In genomic region chr5:140609511-140610272, GRCm38 (mm10) we compare ENCODE assay signal across 10 mouse cellular contexts. TPM values are rescaled to one million over a fixed set of nuclear protein-coding genes. Genes with fewer than 3 reads are reported as not detected.
DNase-seq lines count a peak whose midpoint lies in the region; ATAC-seq and TF ChIP-seq lines count a peak whose summit lies in the region.
"Had no signal": no experiment of that assay in that cellular context is flagged by ENCODE, and none has a peak within 500 bp of the region (broad histone marks: within the 10 kb centered on the region; RNA-seq: fewer than 3 reads in every experiment).

No protein-coding gene starts in this region.

- H3ac ChIP-seq in C2C12 (ENCODE audit: control insufficient read depth, insufficient read length, low read depth) (peak overlapping the region; percentile 56), myocyte (ENCODE audit: control insufficient read depth, insufficient read length) (no peak overlapping the region)

- ATAC-seq in embryonic facial prominence, embryonic 14.5 days (ENCODE audit: low read depth): no peak
- ATAC-seq in hindbrain, embryonic 14.5 days (ENCODE audit: low FRiP score): 0 out of 2 replicates have a peak, but pooled peaks have one; percentile 15
- no peak for ATAC-seq in liver, embryonic 11.5 days (replicated peaks; ENCODE audit: low FRiP score)
- no peak for ATAC-seq in monocyte, adult 5-6 weeks (replicated peaks; ENCODE audit: insufficient number of reproducible peaks, low FRiP score, low TSS enrichment, poor library complexity, severe bottlenecking)

- H3K79me3 ChIP-seq in C2C12 (ENCODE audit: low read depth): peaks cover 31% of the 10 kb centered on the region

- no peak for TF ChIP-seq CTCF in C2C12 (IDR thresholded peaks at IDR 0.05; ENCODE audit: control insufficient read depth, insufficient read depth, insufficient read length)

- no peaks in the 10 kb centered on the region for H3K9me3 ChIP-seq in embryonic facial prominence, embryonic 14.5 days (ENCODE audit: control insufficient read depth, low read length)
- no peaks in the 10 kb centered on the region for H3K9me3 ChIP-seq in hindbrain, embryonic 14.5 days (ENCODE audit: control insufficient read depth, low read length)
- H3K9me3 ChIP-seq in liver, embryonic 11.5 days (ENCODE audit: control insufficient read depth, low read length): no peaks in the 10 kb centered on the region

- 7% methylated on average over 11 of the region's 13 CpGs for whole genome bisulfite sequencing in embryonic facial prominence, embryonic 14.5 days
- WGBS in hindbrain, embryonic 14.5 days: 9% methylated on average over 13 of the region's 13 CpGs
- WGBS in liver, embryonic 11.5 days: 27% methylated on average over 13 of the region's 13 CpGs

- no peaks in the 10 kb centered on the region for H3K27me3 ChIP-seq in C2C12 (ENCODE audit: control insufficient read depth, insufficient read depth, insufficient read length)
- peaks cover 42% of the 10 kb centered on the region for H3K27me3 ChIP-seq in embryonic facial prominence, embryonic 14.5 days (replicated peaks; ENCODE audit: control insufficient read depth, insufficient read depth, low read length)
- peaks cover 32% of the 10 kb centered on the region for H3K27me3 ChIP-seq in hindbrain, embryonic 14.5 days (ENCODE audit: control insufficient read depth, insufficient read depth, low read length)
- peaks cover 78% of the 10 kb centered on the region for H3K27me3 ChIP-seq in liver, embryonic 11.5 days (replicated peaks; ENCODE audit: control insufficient read depth, insufficient read depth, low read length)
- no peaks in the 10 kb centered on the region for H3K27me3 ChIP-seq in myocyte (ENCODE audit: control insufficient read depth, insufficient read depth, insufficient read length)

- peak overlapping the region; percentile 79 for H3K4me2 ChIP-seq in embryonic facial prominence, embryonic 14.5 days (ENCODE audit: low read depth, low read length)
- peak overlapping the region; percentile 87 for H3K4me2 ChIP-seq in hindbrain, embryonic 14.5 days (replicated peaks)
- H3K4me2 ChIP-seq in liver, embryonic 11.5 days: peak overlapping the region; percentile 92
- peak overlapping the region; percentile 95 for H3K4me2 ChIP-seq in myocyte (ENCODE audit: low read depth)

- H3K4me3 ChIP-seq in C2C12 (ENCODE audit: insufficient read depth, poor library complexity, severe bottlenecking) (peak overlapping the region; percentile 59), myocyte (peak overlapping the region; percentile 43)
- H3K4me3 ChIP-seq in embryonic facial prominence, embryonic 14.5 days (ENCODE audit: low read depth, low read length): peak overlapping the region; percentile 64
- H3K4me3 ChIP-seq in hindbrain, embryonic 14.5 days (replicated peaks; ENCODE audit: low read length): peak overlapping the region; percentile 55
- peak overlapping the region; percentile 74 for H3K4me3 ChIP-seq in liver, embryonic 11.5 days (ENCODE audit: low read depth, low read length)

- H3K79me2 ChIP-seq in C2C12 (ENCODE audit: control insufficient read depth, insufficient read depth): peaks cover 62% of the 10 kb centered on the region
- H3K79me2 ChIP-seq in myocyte (ENCODE audit: control insufficient read depth, insufficient read depth): peaks cover 8% of the 10 kb centered on the region

- peak overlapping the region; percentile 88 for H3K27ac ChIP-seq in embryonic facial prominence, embryonic 14.5 days (replicated peaks; ENCODE audit: low read depth, low read length)
- peak overlapping the region; percentile 88 for H3K27ac ChIP-seq in hindbrain, embryonic 14.5 days
- 0 out of 2 replicates have a peak overlapping the region, but pooled peaks have one; percentile 1 for H3K27ac ChIP-seq in liver, embryonic 11.5 days (ENCODE audit: low read depth, low read length)

- H3K4me1 ChIP-seq in embryonic facial prominence, embryonic 14.5 days (ENCODE audit: control insufficient read depth, insufficient read depth, low read length): peaks cover 47% of the 10 kb centered on the region
- peaks cover 46% of the 10 kb centered on the region for H3K4me1 ChIP-seq in hindbrain, embryonic 14.5 days (replicated peaks; ENCODE audit: control insufficient read depth, insufficient read depth, low read length)
- peaks cover 54% of the 10 kb centered on the region for H3K4me1 ChIP-seq in liver, embryonic 11.5 days (replicated peaks; ENCODE audit: control insufficient read depth, insufficient read depth, low read length)

- H3K36me3 ChIP-seq in C2C12 (ENCODE audit: control insufficient read depth, insufficient read depth): peaks cover 22% of the 10 kb centered on the region
- H3K36me3 ChIP-seq in embryonic facial prominence, embryonic 14.5 days (ENCODE audit: control insufficient read depth, insufficient read depth, low read length): peaks cover 21% of the 10 kb centered on the region
- H3K36me3 ChIP-seq in hindbrain, embryonic 14.5 days (replicated peaks; ENCODE audit: control insufficient read depth, insufficient read depth): peaks cover 24% of the 10 kb centered on the region
- peaks cover 4% of the 10 kb centered on the region; the same call in 1 of the 2 replicates for H3K36me3 ChIP-seq in liver, embryonic 11.5 days (ENCODE audit: control insufficient read depth, insufficient read depth, low read length)
- no peaks in the 10 kb centered on the region for H3K36me3 ChIP-seq in myocyte (ENCODE audit: control insufficient read depth, insufficient read depth)

- peak; percentile 15 for TF ChIP-seq POLR2A in myocyte (IDR thresholded peaks at IDR 0.05; ENCODE audit: insufficient read length, low read depth)

- peak; percentile 52 for DNase-seq in adrenal gland, postnatal 10 days
- DNase-seq in adrenal gland, postnatal 4 days (ENCODE audit: low spot score in 2 of 2): no peak
- DNase-seq in embryonic facial prominence, embryonic 14.5 days (ENCODE audit: low spot score): peak; percentile 59
- no peak for DNase-seq in hindbrain, embryonic 14.5 days (ENCODE audit: low spot score)
- DNase-seq in liver, embryonic 11.5 days (ENCODE audit: low spot score): no peak

- peak overlapping the region; percentile 73 for H3K9ac ChIP-seq in embryonic facial prominence, embryonic 14.5 days (ENCODE audit: low read depth, low read length)
- H3K9ac ChIP-seq in hindbrain, embryonic 14.5 days: peak overlapping the region; percentile 64
- peak overlapping the region; percentile 80 for H3K9ac ChIP-seq in liver, embryonic 11.5 days (ENCODE audit: low read depth, low read length)

TF ChIP-seq in C2C12, 6 proteins besides CTCF, POLR2A, EP300 and RAD21:
- TF ChIP-seq MYOD1 (IDR thresholded peaks at IDR 0.05; ENCODE audit: control insufficient read depth, insufficient read length, low read depth) (no peak), USF1 (IDR thresholded peaks at IDR 0.05; ENCODE audit: low read depth) (no peak), MYOG (IDR thresholded peaks at IDR 0.05; ENCODE audit: control insufficient read depth, extremely low read depth, insufficient read length) (no peak), MAX (IDR thresholded peaks at IDR 0.05) (no peak), FOSL1 (IDR thresholded peaks at IDR 0.05; ENCODE audit: insufficient read depth, low read length, poor library complexity, severe bottlenecking) (no peak), CEBPB (IDR thresholded peaks at IDR 0.05; ENCODE audit: low read depth) (no peak)

TF ChIP-seq in myocyte, 11 proteins besides CTCF, POLR2A, EP300 and RAD21:
- TF ChIP-seq SRF (IDR thresholded peaks at IDR 0.05; ENCODE audit: control insufficient read depth, insufficient read length, low read depth) (no peak), MYOG (IDR thresholded peaks at IDR 0.05; ENCODE audit: control insufficient read depth in 1 of 3, insufficient read depth in 1 of 3, insufficient read length in 2 of 3, low read depth in 2 of 3) (peak in 1 of 3 experiments; percentile 14)

RNA-seq across cellular contexts. Expression of gene Lfng, which starts 2.6 kb away (rescaled TPM):
- total RNA-seq in adrenal gland, postnatal 10 days (2021): 10 to 100 TPM; 18.2 to 24.6 TPM
- 10 to 100 TPM; 23.5 to 24.4 TPM for total RNA-seq in adrenal gland, postnatal 4 days (2021)
- polyA plus RNA-seq in C2C12 (2012; fragmentation: generic; extraction: Trizol): 18.7 TPM
- 24.6 and 27.9 TPM in 2 replicates for polyA plus RNA-seq in embryonic facial prominence, embryonic 14.5 days (2014; fragmentation: Nextera tagmentation; extraction: Ambion mirVana)
- polyA plus RNA-seq in hindbrain, embryonic 14.5 days (2014; fragmentation: Nextera tagmentation; extraction: Ambion mirVana): 25.7 and 30.1 TPM in 2 replicates
- polyA plus RNA-seq in liver, embryonic 11.5 days (2014; fragmentation: Nextera tagmentation; extraction: Ambion mirVana): 10.6 and 11.0 TPM in 2 replicates
- polyA plus RNA-seq in myocyte (2012; fragmentation: generic; extraction: Trizol): 3.1 TPM
- total RNA-seq in monocyte, adult 5-6 weeks (2017): 274 to 469 TPM (median 297 TPM) in 3 replicates
- total RNA-seq: CH12.LX had no signal

RNA-seq across cellular contexts. Expression of gene Ttyh3, which starts 39.1 kb away (rescaled TPM):
- 100 to 1,000 TPM in 1 of 2 experiments, 10 to 100 TPM in 1; 79.8 to 108 TPM for total RNA-seq in adrenal gland, postnatal 10 days (2021)
- total RNA-seq in adrenal gland, postnatal 4 days (2021): 100 to 1,000 TPM; 199 to 212 TPM
- polyA plus RNA-seq in C2C12 (2012; fragmentation: generic; extraction: Trizol): 46.0 TPM
- polyA plus RNA-seq in embryonic facial prominence, embryonic 14.5 days (2014; fragmentation: Nextera tagmentation; extraction: Ambion mirVana): 47.5 and 50.5 TPM in 2 replicates
- polyA plus RNA-seq in hindbrain, embryonic 14.5 days (2014; fragmentation: Nextera tagmentation; extraction: Ambion mirVana): 95.0 and 98.9 TPM in 2 replicates
- 24.3 and 26.5 TPM in 2 replicates for polyA plus RNA-seq in liver, embryonic 11.5 days (2014; fragmentation: Nextera tagmentation; extraction: Ambion mirVana)
- polyA plus RNA-seq in myocyte (2012; fragmentation: generic; extraction: Trizol): 23.8 TPM
- 12.6 to 29.2 TPM (median 15.6 TPM) in 3 replicates for total RNA-seq in monocyte, adult 5-6 weeks (2017)

RNA-seq across cellular contexts. Expression of gene Grifin, which starts 44.8 kb away (rescaled TPM):
- not detected for total RNA-seq in adrenal gland, postnatal 10 days (2021)
- not detected for total RNA-seq in adrenal gland, postnatal 4 days (2021)
- polyA plus RNA-seq in C2C12 (2012; fragmentation: generic; extraction: Trizol): not detected
- not detected in 2 replicates for polyA plus RNA-seq in embryonic facial prominence, embryonic 14.5 days (2014; fragmentation: Nextera tagmentation; extraction: Ambion mirVana)
- 0.61 TPM in 1 of 2 replicates, not detected in the other for polyA plus RNA-seq in hindbrain, embryonic 14.5 days (2014; fragmentation: Nextera tagmentation; extraction: Ambion mirVana)
- polyA plus RNA-seq in liver, embryonic 11.5 days (2014; fragmentation: Nextera tagmentation; extraction: Ambion mirVana): 1.8 and 2.6 TPM in 2 replicates
- polyA plus RNA-seq in myocyte (2012; fragmentation: generic; extraction: Trizol): not detected
- not detected in 3 replicates for total RNA-seq in monocyte, adult 5-6 weeks (2017)
- total RNA-seq: CH12.LX had no signal
- polyA plus RNA-seq: large intestine, adult 2 months had no signal

Comparison
In these comparisons a context has a peak if more than half of its experiments do, and no peak if none do; other contexts are left out.
1. DNase-seq: peak in adrenal gland, postnatal 10 days (single experiment) and embryonic facial prominence, embryonic 14.5 days (single experiment); none in adrenal gland, postnatal 4 days (0 of 2), hindbrain, embryonic 14.5 days (single experiment) and liver, embryonic 11.5 days (single experiment).
2. H3K27ac ChIP-seq: peak in every context shown above with its lines; median percentile 88 in embryonic facial prominence, embryonic 14.5 days; 88 in hindbrain, embryonic 14.5 days; 1 in liver, embryonic 11.5 days.
3. Peak in every context shown above with its lines, with median percentiles within 50 percentile points of each other: H3K4me3 ChIP-seq, H3K4me2 ChIP-seq and H3K9ac ChIP-seq.